Mouse (Mus musculus): ENCODE measurements at regions not wholly inside any gene's neighbourhood (a gene's known extent, or its start where the extent isn't known, plus 50 kb on each side); places are given as distances from the start of the nearest gene placed in this dataset.

DNA sequence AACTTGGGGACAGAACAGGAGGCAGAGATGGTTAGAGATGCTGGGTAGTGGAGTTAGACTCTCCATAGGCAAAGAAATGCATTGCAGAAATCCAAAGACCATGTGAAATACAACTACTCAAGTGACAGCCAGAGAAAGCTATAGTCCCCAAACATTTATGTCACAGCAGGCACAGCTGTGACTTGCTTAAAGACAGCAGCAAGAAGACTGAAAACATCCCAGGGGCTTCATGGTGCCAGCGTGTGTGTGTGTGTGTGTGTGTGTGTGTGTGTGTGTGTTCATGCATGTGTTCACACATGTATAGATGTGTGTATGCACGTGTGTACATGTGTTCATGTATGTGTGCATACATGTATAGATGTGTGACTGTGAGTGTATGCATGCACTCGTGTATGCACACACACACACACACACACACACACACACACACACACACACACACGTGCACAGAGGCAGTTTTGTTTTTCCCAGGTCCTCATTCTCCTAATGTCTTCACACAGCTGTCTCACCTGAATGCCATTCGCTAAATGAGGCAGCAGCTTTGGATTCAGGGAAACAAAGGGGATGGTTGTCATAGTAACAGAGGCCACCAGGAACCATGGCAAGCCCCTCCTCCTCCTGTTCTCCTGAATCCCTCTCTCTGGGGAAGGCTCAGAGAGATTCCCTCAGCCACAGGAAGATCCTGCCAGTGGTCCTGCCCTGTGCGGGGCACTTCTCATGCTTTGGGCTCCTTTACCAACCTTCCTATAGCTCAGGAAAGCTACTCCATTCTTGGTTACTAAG lies 182.4 kb downstream of the Gm11011 start:
- Histone ChIP-seq H3K4me3 (no peak overlapping the region), H3K36me3 (ENCODE audit: control insufficient read depth, insufficient read depth) (no peaks in the 10 kb centered on the region), H3K79me2 (ENCODE audit: control insufficient read depth, insufficient read depth) (no peaks in the 10 kb centered on the region), H3K27me3 (ENCODE audit: control insufficient read depth, insufficient read depth, insufficient read length) (no peaks in the 10 kb centered on the region), H3ac (ENCODE audit: control insufficient read depth, insufficient read length) (no peak overlapping the region), H3K4me2 (ENCODE audit: low read depth) (no peak overlapping the region)
- TF ChIP-seq REST (IDR thresholded peaks at IDR 0.05; ENCODE audit: insufficient read depth, insufficient read length) (no peak), CEBPB (IDR thresholded peaks at IDR 0.05; ENCODE audit: insufficient read depth, poor library complexity, severe bottlenecking) (no peak), TCF3 (IDR thresholded peaks at IDR 0.05; ENCODE audit: insufficient read length, low read depth) (no peak), POLR2A (IDR thresholded peaks at IDR 0.05; ENCODE audit: insufficient read length, low read depth) (no peak), TCF12 (IDR thresholded peaks at IDR 0.05; ENCODE audit: insufficient read depth, poor library complexity, severe bottlenecking) (no peak)

- Histone ChIP-seq H3ac (ENCODE audit: control insufficient read depth, insufficient read length) (no peak overlapping the region), H3K79me2 (ENCODE audit: control insufficient read depth, insufficient read depth) (no peaks in the 10 kb centered on the region), H3K36me3 (ENCODE audit: control insufficient read depth, insufficient read depth) (no peaks in the 10 kb centered on the region), H3K4me3 (no peak overlapping the region), H3K27me3 (ENCODE audit: control insufficient read depth, insufficient read depth, insufficient read length) (no peaks in the 10 kb centered on the region), H3K4me2 (ENCODE audit: low read depth) (no peak overlapping the region)
- TF ChIP-seq SRF (IDR thresholded peaks at IDR 0.05; ENCODE audit: control insufficient read depth, insufficient read length, low read depth) (no peak), E2F4 (IDR thresholded peaks at IDR 0.05; ENCODE audit: insufficient read depth) (no peak), TCF12 (IDR thresholded peaks at IDR 0.05; ENCODE audit: insufficient read depth, poor library complexity, severe bottlenecking) (no peak), MAX (IDR thresholded peaks at IDR 0.05; ENCODE audit: low read depth) (no peak), REST (IDR thresholded peaks at IDR 0.05; ENCODE audit: insufficient read depth, insufficient read length) (no peak), MYOD1 (IDR thresholded peaks at IDR 0.05; ENCODE audit: control insufficient read depth in 1 of 3, insufficient read length in 2 of 3, low read depth in 2 of 3) (no peak), POLR2AphosphoS2 (IDR thresholded peaks at IDR 0.05; ENCODE audit: insufficient read length, low read depth) (no peak), MYOG (IDR thresholded peaks at IDR 0.05; ENCODE audit: control insufficient read depth in 1 of 3, insufficient read depth in 1 of 3, insufficient read length in 2 of 3, low read depth in 2 of 3) (no peak), CEBPB (IDR thresholded peaks at IDR 0.05; ENCODE audit: insufficient read depth, poor library complexity, severe bottlenecking) (no peak), USF1 (IDR thresholded peaks at IDR 0.05; ENCODE audit: low read depth) (no peak), POLR2A (IDR thresholded peaks at IDR 0.05; ENCODE audit: insufficient read length, low read depth) (no peak), TCF3 (IDR thresholded peaks at IDR 0.05; ENCODE audit: insufficient read length, low read depth) (no peak)
Measured at GRCm38 (mm10) chr2:169397758-169398157, 189.8 kb downstream of the Gm11011 start.

- H3K79me2 ChIP-seq (ENCODE audit: control insufficient read depth, insufficient read depth), result no peaks in the 10 kb centered on the region
- no peaks in the 10 kb centered on the region for H3K27me3 ChIP-seq (ENCODE audit: control insufficient read depth, insufficient read depth, insufficient read length)
- no peak overlapping the region for H3K4me2 ChIP-seq (ENCODE audit: low read depth)
- H3K4me3 ChIP-seq, result no peak overlapping the region
- no peak overlapping the region for H3ac ChIP-seq (ENCODE audit: control insufficient read depth, insufficient read length)
- no peaks in the 10 kb centered on the region for H3K36me3 ChIP-seq (ENCODE audit: control insufficient read depth, insufficient read depth)
- no peak for TF ChIP-seq MYOG (IDR thresholded peaks at IDR 0.05; ENCODE audit: control insufficient read depth in 1 of 3, insufficient read depth in 1 of 3, insufficient read length in 2 of 3, low read depth in 2 of 3)
- no peak for TF ChIP-seq MYOD1 (IDR thresholded peaks at IDR 0.05; ENCODE audit: control insufficient read depth in 1 of 3, insufficient read length in 2 of 3, low read depth in 2 of 3)
Measured at GRCm38 (mm10) chr2:169397013-169397412, 190.5 kb downstream of the Gm11011 start.

DNA sequence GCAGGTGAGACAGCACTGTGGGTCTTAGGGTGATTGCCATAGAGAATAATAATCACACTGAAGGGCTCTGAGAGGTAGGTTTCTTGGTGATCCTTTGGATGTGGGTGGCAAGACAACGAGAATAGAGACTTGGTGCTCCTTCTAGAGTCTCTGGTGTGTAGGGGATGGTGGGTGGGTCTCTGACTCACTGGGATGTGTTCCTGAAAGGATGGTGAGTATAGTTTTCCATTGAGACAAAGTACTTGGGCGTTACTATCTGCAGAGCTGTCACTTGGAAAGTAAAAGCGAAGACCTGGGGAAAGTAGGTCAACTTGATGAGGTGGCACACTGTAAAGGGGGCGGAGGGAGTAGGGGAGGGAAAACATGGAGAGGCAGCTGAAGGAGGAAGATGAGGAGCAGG lies 191.3 kb downstream of the Gm11011 start:
- no peak overlapping the region for H3ac ChIP-seq (ENCODE audit: control insufficient read depth, insufficient read length)
- H3K27me3 ChIP-seq (ENCODE audit: control insufficient read depth, insufficient read depth, insufficient read length), result no peaks in the 10 kb centered on the region
- TF ChIP-seq REST (IDR thresholded peaks at IDR 0.05; ENCODE audit: insufficient read depth, insufficient read length) (no peak), POLR2AphosphoS2 (IDR thresholded peaks at IDR 0.05; ENCODE audit: insufficient read length, low read depth) (no peak), TCF3 (IDR thresholded peaks at IDR 0.05; ENCODE audit: insufficient read length, low read depth) (no peak), POLR2A (IDR thresholded peaks at IDR 0.05; ENCODE audit: insufficient read length, low read depth) (no peak), TCF12 (IDR thresholded peaks at IDR 0.05; ENCODE audit: insufficient read depth, poor library complexity, severe bottlenecking) (no peak)
- H3K4me2 ChIP-seq (ENCODE audit: low read depth), result no peak overlapping the region
- no peaks in the 10 kb centered on the region for H3K36me3 ChIP-seq (ENCODE audit: control insufficient read depth, insufficient read depth)
- no peaks in the 10 kb centered on the region for H3K79me2 ChIP-seq (ENCODE audit: control insufficient read depth, insufficient read depth)
- H3K4me3 ChIP-seq, result no peak overlapping the region

GRCm38 (mm10) chr2:169389611-169390010 lies 197.9 kb downstream of the Gm11011 start:
- TF ChIP-seq CEBPB (IDR thresholded peaks at IDR 0.05; ENCODE audit: insufficient read depth, poor library complexity, severe bottlenecking), result no peak
- TF ChIP-seq POLR2A (IDR thresholded peaks at IDR 0.05; ENCODE audit: insufficient read length, low read depth), result no peak
- no peak for TF ChIP-seq USF1 (IDR thresholded peaks at IDR 0.05; ENCODE audit: low read depth)
- no peak for TF ChIP-seq REST (IDR thresholded peaks at IDR 0.05; ENCODE audit: insufficient read depth, insufficient read length)
- no peak for TF ChIP-seq POLR2AphosphoS2 (IDR thresholded peaks at IDR 0.05; ENCODE audit: insufficient read length, low read depth)
- TF ChIP-seq TCF3 (IDR thresholded peaks at IDR 0.05; ENCODE audit: insufficient read length, low read depth), result no peak
- TF ChIP-seq MYOG (IDR thresholded peaks at IDR 0.05; ENCODE audit: control insufficient read depth in 1 of 3, insufficient read depth in 1 of 3, insufficient read length in 2 of 3, low read depth in 2 of 3), result no peak
- no peak for TF ChIP-seq MYOD1 (IDR thresholded peaks at IDR 0.05; ENCODE audit: control insufficient read depth in 1 of 3, insufficient read length in 2 of 3, low read depth in 2 of 3)
- H3K36me3 ChIP-seq (ENCODE audit: control insufficient read depth, insufficient read depth), result no peaks in the 10 kb centered on the region
- H3K79me2 ChIP-seq (ENCODE audit: control insufficient read depth, insufficient read depth), result no peaks in the 10 kb centered on the region
- no peaks in the 10 kb centered on the region for H3K27me3 ChIP-seq (ENCODE audit: control insufficient read depth, insufficient read depth, insufficient read length)
- no peak overlapping the region for H3K4me3 ChIP-seq
- H3ac ChIP-seq (ENCODE audit: control insufficient read depth, insufficient read length), result no peak overlapping the region
- no peak overlapping the region for H3K4me2 ChIP-seq (ENCODE audit: low read depth)

Data from myocyte (in vitro differentiated cells).